Mouse (Mus musculus): ENCODE measurements at regions not wholly inside any gene's neighbourhood (a gene's known extent, or its start where the extent isn't known, plus 50 kb on each side); places are given as distances from the start of the nearest gene placed in this dataset.

DNA sequence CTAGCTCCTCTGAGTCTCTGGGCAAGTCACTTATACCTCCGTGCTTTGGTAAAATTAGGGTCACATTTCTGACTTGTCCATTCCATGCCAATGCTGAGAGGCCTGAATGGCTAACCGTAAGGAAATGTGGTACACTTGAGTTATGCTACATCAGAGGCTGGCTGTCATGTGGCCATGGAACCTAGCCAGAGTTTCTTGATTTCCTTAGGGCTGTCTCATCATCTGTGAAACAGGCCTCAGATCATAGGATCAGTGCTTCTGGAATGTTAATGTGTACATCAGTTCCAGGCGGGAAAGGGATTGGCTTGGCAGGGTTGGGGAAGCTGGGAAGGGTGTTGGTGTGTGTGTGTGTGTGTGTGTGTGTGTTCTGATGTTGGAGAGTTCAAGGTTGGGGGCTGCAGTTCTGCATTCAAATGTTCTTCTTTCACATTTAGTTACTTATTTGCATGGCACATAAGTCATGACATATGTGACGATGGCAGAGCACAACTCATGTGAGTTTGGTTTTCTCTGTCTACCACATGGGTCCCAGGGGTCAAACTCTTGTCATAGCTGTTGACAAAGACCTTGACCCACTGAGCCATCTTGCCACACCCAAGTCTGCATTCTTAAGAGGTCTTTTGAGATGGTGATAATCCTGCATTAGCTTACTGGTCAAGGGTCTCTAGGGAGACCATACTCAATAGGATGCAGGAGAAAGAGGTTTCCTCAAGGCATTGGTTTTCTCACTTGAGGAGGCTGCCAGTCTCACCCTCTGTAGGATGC, 299.9 kb downstream of the Slc4a3 start:
- Histone ChIP-seq H3K4me1 (replicated peaks) (peaks cover 29% of the 10 kb centered on the region), H3K4me3 (no peak overlapping the region), H3K36me3 (no peaks in the 10 kb centered on the region), H3K27ac (no peak overlapping the region), H3K9me3 (no peaks in the 10 kb centered on the region), H3K27me3 (ENCODE audit: insufficient read depth, poor library complexity, severe bottlenecking) (peaks cover 8% of the 10 kb centered on the region)
- DNase-seq (ENCODE audit: low spot score), result no peak
- 87% methylated on average over 4 of the region's 4 CpGs for WGBS

DNA sequence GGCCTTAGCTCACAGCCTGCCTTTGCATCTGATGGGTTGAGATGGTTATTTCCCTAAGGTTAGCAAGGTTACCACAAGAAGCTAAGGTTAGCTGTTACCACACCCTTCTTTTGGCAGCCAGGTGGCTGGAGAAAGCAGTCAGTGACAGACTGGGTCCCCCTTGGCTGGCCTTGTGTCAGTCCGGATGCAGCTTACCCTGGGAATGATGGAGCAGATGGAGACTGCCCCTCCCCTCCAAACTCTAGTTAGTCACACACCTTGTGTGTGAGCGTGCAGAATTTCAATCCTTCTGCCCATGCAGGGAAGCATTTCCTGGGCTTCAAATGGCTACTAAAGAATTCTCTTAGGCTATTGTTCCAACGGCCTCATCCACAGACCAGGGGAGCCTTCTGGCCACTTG, 301.6 kb downstream of the Slc4a3 start:
- 0 out of 2 replicates have a peak overlapping the region, but pooled peaks have one; percentile 29 for H3K27ac ChIP-seq
- 67% methylated on average over 3 of the region's 3 CpGs for WGBS
- DNase-seq (ENCODE audit: low spot score), result no peak

DNA sequence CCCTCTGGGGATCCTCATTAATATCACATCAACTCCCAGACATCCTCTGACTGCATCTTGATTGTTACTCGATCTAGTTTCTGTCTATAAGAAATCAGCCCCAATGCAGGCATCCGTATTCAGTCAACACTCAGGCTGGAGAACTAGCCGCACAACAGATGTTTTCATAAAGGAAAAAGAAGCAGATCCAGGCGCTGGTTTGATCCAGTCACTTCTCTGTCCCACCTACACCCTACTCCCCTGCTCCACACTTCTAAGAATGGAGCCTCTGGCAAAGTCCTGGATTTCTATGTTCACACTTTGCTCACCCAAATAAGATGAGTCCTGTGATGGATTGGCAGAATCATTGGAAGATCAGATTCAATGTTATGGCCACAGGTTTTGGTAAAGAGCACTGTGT, 302.4 kb downstream of the Slc4a3 start:
- Histone ChIP-seq H3K4me3 (no peak overlapping the region), H3K4me1 (replicated peaks) (peaks cover 16% of the 10 kb centered on the region), H3K27me3 (ENCODE audit: insufficient read depth, poor library complexity, severe bottlenecking) (peaks cover 4% of the 10 kb centered on the region), H3K9me3 (no peaks in the 10 kb centered on the region), H3K36me3 (no peaks in the 10 kb centered on the region), H3K27ac (no peak overlapping the region)
- no peak for DNase-seq (ENCODE audit: low spot score)
- WGBS, result 86% methylated on average over 4 of the region's 4 CpGs

More for the DNA sequence above, 301.6 kb downstream of the Slc4a3 start:
- Histone ChIP-seq H3K4me3 (no peak overlapping the region), H3K4me1 (replicated peaks) (peaks cover 16% of the 10 kb centered on the region), H3K36me3 (no peaks in the 10 kb centered on the region), H3K27me3 (ENCODE audit: insufficient read depth, poor library complexity, severe bottlenecking) (peaks cover 8% of the 10 kb centered on the region), H3K9me3 (no peaks in the 10 kb centered on the region)

DNA sequence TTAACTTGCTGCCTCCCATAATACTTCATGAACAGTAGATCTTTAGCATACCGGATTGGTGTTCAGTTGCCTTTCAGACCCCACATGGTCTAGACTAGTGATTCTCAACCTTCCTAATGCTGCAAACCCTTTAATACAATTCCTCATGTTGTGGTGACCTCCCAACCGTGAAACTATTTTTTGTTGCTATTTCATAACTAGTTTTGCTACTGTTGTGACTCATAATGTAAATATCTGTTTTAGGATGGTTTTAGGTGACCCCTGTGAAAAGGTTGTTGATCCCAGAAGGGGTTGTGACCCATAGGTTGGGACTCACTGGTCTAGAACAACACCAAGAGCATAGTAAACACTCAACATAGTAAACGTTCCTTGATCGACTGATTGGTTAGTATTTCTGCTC, 304.1 kb downstream of the Slc4a3 start:
- H3K4me3 ChIP-seq, result no peak overlapping the region
- DNase-seq (ENCODE audit: low spot score), result no peak

DNA sequence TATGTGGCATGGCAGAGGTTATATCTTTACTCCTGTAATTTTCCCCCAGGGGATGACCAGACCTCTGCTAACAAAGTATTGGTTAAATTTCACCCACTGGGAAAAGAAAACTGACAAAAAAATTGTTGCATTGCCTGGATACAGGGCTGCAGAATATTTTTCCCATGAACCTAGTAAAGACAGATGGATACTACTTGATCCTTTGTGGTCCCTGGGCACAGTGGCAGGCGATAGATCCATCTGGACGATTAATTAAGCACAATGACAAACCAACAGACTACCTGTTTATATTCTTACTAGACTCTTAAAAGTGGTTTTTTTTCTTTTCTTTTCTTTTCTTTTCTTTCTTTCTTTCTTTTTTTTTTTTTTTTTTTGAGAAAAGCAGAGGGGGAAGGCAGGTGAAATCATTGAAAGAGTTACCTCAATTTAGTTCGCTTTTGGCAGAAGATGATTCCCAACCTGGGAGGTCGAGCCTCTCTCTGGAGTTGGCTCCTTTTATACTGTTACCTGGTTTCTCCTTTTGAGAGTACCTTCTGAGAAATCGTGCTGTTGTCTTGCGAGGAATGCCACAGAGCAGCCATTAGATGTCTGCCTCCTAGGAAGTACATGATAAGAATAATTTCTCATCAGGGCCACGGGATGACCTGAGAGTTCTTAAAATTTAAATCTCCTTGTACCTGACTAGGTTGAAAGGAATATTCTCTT, 312.6 kb downstream of the Slc4a3 start:
- no peak for DNase-seq (ENCODE audit: low spot score)
- Histone ChIP-seq H3K4me3 (no peak overlapping the region), H3K27ac (no peak overlapping the region), H3K36me3 (no peaks in the 10 kb centered on the region), H3K27me3 (ENCODE audit: insufficient read depth, poor library complexity, severe bottlenecking) (no peaks in the 10 kb centered on the region), H3K9me3 (no peaks in the 10 kb centered on the region), H3K4me1 (replicated peaks) (no peaks in the 10 kb centered on the region)
- 88% methylated on average over 7 of the region's 7 CpGs for WGBS

More for the DNA sequence above, 304.1 kb downstream of the Slc4a3 start:
- WGBS, result 94% methylated on average over 4 of the region's 4 CpGs
- Histone ChIP-seq H3K4me1 (replicated peaks) (peaks cover 8% of the 10 kb centered on the region), H3K36me3 (no peaks in the 10 kb centered on the region), H3K9me3 (no peaks in the 10 kb centered on the region), H3K27me3 (ENCODE audit: insufficient read depth, poor library complexity, severe bottlenecking) (no peaks in the 10 kb centered on the region), H3K27ac (no peak overlapping the region)

DNA sequence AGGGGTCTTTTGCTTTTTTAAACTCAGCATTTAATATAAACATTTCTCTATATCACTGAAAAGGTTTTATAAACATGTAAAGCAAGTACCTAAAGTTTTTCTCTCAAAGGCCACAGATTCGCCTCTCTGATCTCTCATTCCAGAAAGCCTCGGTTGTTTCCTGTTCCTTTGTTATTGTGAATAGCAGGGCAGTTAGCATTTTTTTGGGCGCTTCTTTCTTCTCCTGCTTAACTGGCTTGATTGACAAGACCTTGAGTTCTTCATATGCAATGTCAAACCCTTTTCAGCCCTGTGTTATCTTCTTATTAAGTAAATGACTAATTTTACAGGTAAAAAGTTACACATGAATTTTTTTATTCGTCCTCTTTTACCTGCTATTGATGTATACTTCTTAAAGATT, 316.7 kb downstream of the Slc4a3 start:
- Histone ChIP-seq H3K27ac (no peak overlapping the region), H3K4me3 (no peak overlapping the region), H3K4me1 (replicated peaks) (no peaks in the 10 kb centered on the region), H3K9me3 (no peaks in the 10 kb centered on the region), H3K27me3 (ENCODE audit: insufficient read depth, poor library complexity, severe bottlenecking) (no peaks in the 10 kb centered on the region), H3K36me3 (no peaks in the 10 kb centered on the region)
- 61% methylated on average over 4 of the region's 4 CpGs for WGBS
- no peak for DNase-seq (ENCODE audit: low spot score)

DNA sequence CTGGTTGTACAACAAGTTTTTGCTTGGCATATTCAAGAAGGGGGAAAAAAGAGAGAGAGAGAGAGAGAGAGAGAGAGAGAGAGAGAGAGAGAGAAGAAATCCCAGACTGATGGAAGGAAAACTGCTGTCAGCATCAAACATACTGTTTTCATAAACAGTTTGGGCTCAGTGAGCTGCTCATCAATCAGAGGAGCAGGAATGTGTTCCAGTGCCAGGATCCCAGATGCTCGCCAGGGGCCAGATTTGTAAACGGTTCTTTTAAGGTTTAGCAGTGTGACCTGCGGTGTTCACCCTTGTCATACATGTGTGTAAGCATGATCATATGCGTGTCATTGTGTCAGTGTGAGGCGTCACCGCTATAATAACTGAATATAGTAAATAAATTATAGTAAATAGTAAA, 320.5 kb downstream of the Slc4a3 start:
- no peak for DNase-seq (ENCODE audit: low spot score)
- Histone ChIP-seq H3K4me3 (no peak overlapping the region), H3K4me1 (replicated peaks) (no peaks in the 10 kb centered on the region), H3K9me3 (no peaks in the 10 kb centered on the region), H3K27ac (no peak overlapping the region), H3K27me3 (ENCODE audit: insufficient read depth, poor library complexity, severe bottlenecking) (no peaks in the 10 kb centered on the region), H3K36me3 (no peaks in the 10 kb centered on the region)
- WGBS, result 88% methylated on average over 6 of the region's 6 CpGs

DNA sequence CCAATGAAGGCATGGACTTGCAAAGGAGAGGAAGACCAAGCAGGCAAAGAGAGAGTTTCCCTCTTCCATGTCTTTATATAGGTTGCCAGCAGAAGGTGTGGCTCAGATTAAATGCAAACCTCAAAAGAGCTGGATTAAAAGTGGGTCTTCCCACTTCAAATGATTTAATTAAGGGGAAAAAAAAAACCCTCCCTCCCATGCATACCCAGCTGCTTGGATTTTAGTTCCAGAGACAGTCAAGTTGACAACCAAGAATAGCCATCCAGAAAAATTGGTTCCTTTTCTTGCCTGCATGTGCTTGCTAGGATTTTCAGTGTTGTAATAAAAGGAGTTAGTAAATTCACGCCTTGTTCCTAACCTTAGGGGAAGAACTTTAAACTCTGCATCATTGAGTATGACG, 323.3 kb downstream of the Slc4a3 start:
- Histone ChIP-seq H3K4me3 (no peak overlapping the region), H3K9me3 (no peaks in the 10 kb centered on the region), H3K27ac (no peak overlapping the region), H3K36me3 (no peaks in the 10 kb centered on the region), H3K27me3 (ENCODE audit: insufficient read depth, poor library complexity, severe bottlenecking) (no peaks in the 10 kb centered on the region), H3K4me1 (replicated peaks) (no peaks in the 10 kb centered on the region)
- WGBS, result 86% methylated on average over 2 of the region's 2 CpGs
- DNase-seq (ENCODE audit: low spot score), result no peak

DNA sequence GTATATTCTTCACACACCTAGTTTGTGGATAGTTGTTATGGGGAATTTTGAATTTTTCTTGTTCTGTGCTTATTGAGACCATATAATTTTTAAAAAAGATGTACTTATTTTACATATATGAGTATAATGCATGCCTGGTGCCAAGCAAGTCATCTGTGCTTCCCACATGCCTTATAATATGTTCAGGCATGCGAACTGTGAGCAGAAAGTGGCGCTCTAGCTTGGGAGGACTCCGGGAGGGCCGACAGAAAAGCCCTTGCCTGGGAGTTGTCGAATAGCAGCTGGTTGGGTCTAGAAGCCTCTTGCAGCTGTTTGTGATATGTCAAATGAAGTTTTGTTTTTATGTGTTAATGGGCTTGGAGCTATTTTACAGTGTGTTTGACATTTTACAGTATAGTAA, 323.8 kb downstream of the Slc4a3 start:
- Histone ChIP-seq H3K27ac (no peak overlapping the region), H3K9me3 (no peaks in the 10 kb centered on the region), H3K4me1 (replicated peaks) (no peaks in the 10 kb centered on the region), H3K36me3 (no peaks in the 10 kb centered on the region), H3K4me3 (no peak overlapping the region), H3K27me3 (ENCODE audit: insufficient read depth, poor library complexity, severe bottlenecking) (no peaks in the 10 kb centered on the region)
- DNase-seq (ENCODE audit: low spot score), result no peak
- 82% methylated on average over 5 of the region's 5 CpGs for WGBS

DNA sequence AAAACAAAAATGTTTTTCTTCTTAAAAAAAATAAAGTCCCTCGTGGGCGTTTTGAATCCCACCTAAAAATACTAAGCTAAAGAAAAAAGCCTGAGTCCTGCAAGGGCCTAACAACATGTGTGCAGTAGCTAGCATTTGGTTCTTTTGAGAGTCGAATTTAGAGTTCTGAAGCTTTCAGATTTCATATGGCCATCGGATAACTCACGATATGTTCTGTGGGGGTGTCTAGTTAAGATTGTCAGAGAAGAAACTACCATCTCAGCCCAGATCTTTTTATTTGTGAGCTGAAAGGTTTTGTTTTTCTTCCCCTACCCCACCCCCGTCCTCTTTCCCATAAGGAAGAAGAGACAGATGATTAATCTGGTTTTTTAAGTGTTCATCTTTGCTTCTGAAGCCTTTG, 327.8 kb downstream of the Slc4a3 start:
- H3K4me3 ChIP-seq, result no peak overlapping the region
- no peaks in the 10 kb centered on the region for H3K36me3 ChIP-seq
- 86% methylated on average over 6 of the region's 6 CpGs for WGBS
- DNase-seq (ENCODE audit: low spot score), result no peak
- H3K9me3 ChIP-seq, result no peaks in the 10 kb centered on the region
- no peak overlapping the region for H3K27ac ChIP-seq
- H3K4me1 ChIP-seq (replicated peaks), result no peaks in the 10 kb centered on the region
- no peaks in the 10 kb centered on the region for H3K27me3 ChIP-seq (ENCODE audit: insufficient read depth, poor library complexity, severe bottlenecking)

DNA sequence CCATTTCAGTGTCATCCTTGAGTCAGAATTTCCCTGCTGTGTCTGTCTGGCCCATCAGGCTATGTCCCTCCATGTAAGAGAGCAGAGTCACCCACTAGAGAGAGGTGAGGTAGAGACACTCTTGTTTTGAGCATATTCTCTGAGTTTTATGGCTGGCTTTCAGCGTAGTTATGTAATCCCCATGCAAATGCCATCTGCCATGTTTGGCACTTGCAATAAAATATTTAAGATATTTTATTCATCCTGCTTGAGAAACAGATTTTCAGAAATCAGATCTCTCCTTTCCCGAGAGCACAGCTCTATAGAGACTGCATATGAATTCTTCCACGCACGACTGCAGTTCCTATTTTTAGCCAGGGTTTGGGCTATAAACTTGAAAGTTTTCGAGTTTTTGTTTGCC, 331.1 kb downstream of the Slc4a3 start:
- H3K27me3 ChIP-seq (ENCODE audit: insufficient read depth, poor library complexity, severe bottlenecking), result no peaks in the 10 kb centered on the region
- WGBS, result 88% methylated on average over 5 of the region's 5 CpGs
- H3K27ac ChIP-seq, result no peak overlapping the region
- H3K4me1 ChIP-seq (replicated peaks), result no peaks in the 10 kb centered on the region
- H3K36me3 ChIP-seq, result no peaks in the 10 kb centered on the region
- H3K4me3 ChIP-seq, result no peak overlapping the region
- no peaks in the 10 kb centered on the region for H3K9me3 ChIP-seq
- DNase-seq (ENCODE audit: low spot score), result no peak

DNA sequence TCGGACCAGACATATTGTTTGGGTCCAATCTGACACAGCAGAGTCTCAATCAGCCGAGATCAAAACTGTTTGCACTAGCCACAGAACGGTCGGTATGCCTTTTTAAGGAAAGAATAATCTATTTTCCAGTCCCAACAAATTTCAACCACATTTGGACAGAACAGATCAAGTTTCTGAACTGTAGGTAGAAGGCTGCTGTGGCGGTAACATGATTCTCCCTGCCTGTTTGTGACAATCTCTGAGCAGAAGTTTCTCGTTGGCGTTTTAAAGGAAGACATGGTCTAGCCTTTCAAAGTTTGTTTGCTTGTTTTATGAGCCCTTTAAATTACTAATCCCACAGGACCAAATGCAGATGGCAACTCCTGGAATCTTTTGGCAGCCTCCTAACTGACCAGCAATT, 339.6 kb downstream of the Slc4a3 start:
- Histone ChIP-seq H3K36me3 (no peaks in the 10 kb centered on the region), H3K4me1 (replicated peaks) (peaks cover 19% of the 10 kb centered on the region), H3K4me3 (no peak overlapping the region), H3K27ac (no peak overlapping the region), H3K9me3 (no peaks in the 10 kb centered on the region), H3K27me3 (ENCODE audit: insufficient read depth, poor library complexity, severe bottlenecking) (peaks cover 7% of the 10 kb centered on the region; the same call in 1 of the 2 replicates)
- WGBS, result 62% methylated on average over 7 of the region's 7 CpGs
- DNase-seq (ENCODE audit: low spot score), result no peak

DNA sequence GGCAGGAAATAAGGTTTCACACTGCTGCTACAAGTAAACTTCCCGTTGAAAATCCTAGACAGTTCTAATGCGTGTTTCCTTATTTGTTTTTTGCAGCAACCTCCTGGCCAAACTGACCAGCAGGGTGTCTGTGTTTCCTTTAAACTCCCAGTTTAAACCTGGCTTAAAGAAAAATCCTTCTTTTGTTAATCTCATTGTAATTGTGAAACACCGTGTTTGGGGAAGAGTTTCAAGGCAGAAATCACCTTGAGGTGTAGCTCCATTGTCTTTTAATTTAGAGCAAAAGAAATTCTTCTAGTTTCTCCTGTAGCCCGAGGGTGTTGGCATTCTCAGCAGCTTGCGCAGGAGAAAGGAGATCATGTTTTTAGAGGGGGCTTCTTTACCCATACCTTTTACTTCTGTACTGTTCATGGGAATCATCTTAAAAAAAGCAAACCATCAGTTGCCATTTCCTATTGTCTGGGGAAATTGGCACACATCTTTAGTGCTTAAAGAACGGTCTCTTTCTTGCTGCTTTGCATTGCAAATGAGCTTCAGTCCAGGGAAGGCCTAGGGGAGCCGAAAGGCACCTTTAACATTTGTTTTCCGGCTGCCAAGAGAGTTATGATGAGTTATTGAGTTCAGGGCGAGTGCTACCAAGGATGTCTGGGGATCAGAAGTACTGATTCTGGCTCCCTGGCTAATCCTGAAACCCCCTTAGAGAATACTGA, 342.6 kb downstream of the Slc4a3 start:
- no peak overlapping the region for H3K4me3 ChIP-seq
- 0 out of 2 replicates have a peak, but pooled peaks cover 5% of the 10 kb centered on the region for H3K9me3 ChIP-seq
- DNase-seq (ENCODE audit: low spot score), result no peak
- H3K27me3 ChIP-seq (ENCODE audit: insufficient read depth, poor library complexity, severe bottlenecking), result peaks cover 7% of the 10 kb centered on the region; the same call in 1 of the 2 replicates
- 13% methylated on average over 9 of the region's 9 CpGs for WGBS
- no peaks in the 10 kb centered on the region for H3K36me3 ChIP-seq
- H3K27ac ChIP-seq, result no peak overlapping the region
- H3K4me1 ChIP-seq (replicated peaks), result peaks cover 19% of the 10 kb centered on the region
